Mouse (Mus musculus): ENCODE results near the gene Exoc7. TPM values are rescaled to one million over a fixed set of nuclear protein-coding genes. Genes with fewer than 3 reads are reported as not detected.

The Exoc7 gene
- total and polyA plus RNA-seq, 2 experiments from 2014 or later, result 95.3 to 128 TPM

DNA sequence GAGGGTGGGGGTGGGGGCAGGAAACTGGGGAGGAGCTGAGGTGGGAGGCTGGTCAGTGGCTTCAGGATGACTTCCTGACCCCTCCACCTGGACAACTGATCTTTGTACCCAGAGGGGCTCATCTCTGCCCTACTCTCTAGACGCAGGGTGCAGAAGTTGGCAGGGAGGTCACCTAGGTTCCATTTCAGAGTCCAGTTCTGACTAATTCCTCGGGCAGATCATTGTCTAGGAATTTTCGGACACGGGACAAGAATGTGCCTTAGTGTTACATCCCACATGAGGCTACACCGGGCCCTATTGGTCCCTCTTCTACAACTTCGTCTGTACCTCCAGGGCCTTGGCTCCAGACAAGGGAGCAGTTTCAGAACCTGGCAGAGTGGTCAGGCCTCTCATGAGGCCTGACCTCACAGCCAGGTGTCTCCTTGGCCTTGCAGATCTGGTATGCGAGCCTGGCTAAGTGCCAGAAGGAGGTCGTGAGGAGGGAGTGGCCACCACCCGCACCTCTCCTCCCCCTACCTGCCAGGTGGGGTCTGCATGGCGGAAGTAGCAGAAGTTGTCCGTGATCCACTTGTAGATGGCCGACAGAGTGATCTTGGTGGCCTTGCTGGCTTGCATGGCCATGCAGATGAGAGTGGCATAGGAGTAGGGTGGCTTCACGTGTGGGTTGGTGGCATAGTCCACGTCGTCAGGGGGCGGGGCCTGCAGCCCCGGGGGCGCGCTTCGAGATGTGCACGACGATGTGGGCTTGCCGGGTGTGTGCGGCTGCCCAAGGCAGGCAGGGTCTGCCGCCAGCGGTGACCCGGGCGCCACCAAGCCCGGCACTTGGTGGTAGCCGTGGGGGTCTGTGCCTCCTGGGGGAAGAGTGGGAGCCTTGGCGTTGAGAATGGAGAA is 26.7 kb upstream of the Exoc7 start:
- TF ChIP-seq CTCF (IDR thresholded peaks at IDR 0.05; ENCODE audit: low read depth), result no peak
- Histone ChIP-seq H3K27me3 (ENCODE audit: insufficient read depth, low read length) (no peaks in the 10 kb centered on the region), H3K9me3 (ENCODE audit: low read length) (no peaks in the 10 kb centered on the region), H3K9ac (replicated peaks; ENCODE audit: low read length) (0 out of 2 replicates have a peak overlapping the region, but pooled peaks have one; percentile 22), H3K4me1 (ENCODE audit: insufficient read depth, low read length) (peaks cover 32% of the 10 kb centered on the region), H3K4me3 (ENCODE audit: low read length) (peak overlapping the region; percentile 49), H3K36me3 (ENCODE audit: insufficient read depth, low read length) (no peaks in the 10 kb centered on the region), H3K4me2 (ENCODE audit: low read depth, low read length) (peak overlapping the region; percentile 99), H3K27ac (no peak overlapping the region; the same call in 1 of the 2 replicates)
- DNase-seq (ENCODE audit: low spot score), result no peak
- 24% methylated on average over 30 of the region's 31 CpGs for WGBS
- no peak for ATAC-seq

DNA sequence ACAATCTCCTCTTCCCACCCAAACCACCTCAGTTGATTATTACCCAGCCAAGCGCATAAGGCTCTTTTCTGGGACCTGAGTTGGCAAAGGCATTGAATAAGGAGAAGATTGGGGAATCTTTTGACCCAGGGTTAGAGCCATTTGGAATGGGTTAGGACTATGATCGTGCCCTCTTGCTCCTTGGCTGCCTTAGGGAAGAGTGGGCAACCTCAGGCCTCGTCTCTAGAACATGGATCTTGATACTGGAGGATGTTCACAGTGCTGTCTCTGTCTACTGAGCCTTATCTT is 25.9 kb upstream of the Exoc7 start:
- DNase-seq (ENCODE audit: low spot score) (no peak), ATAC-seq (no peak)
- WGBS, result 42% methylated on average over 3 of the region's 3 CpGs
- TF ChIP-seq CTCF (IDR thresholded peaks at IDR 0.05; ENCODE audit: low read depth), result no peak
- Histone ChIP-seq H3K4me1 (ENCODE audit: insufficient read depth, low read length) (peaks cover 32% of the 10 kb centered on the region), H3K27me3 (ENCODE audit: insufficient read depth, low read length) (no peaks in the 10 kb centered on the region), H3K4me3 (ENCODE audit: low read length) (no peak overlapping the region), H3K36me3 (ENCODE audit: insufficient read depth, low read length) (no peaks in the 10 kb centered on the region), H3K9ac (replicated peaks; ENCODE audit: low read length) (no peak overlapping the region), H3K27ac (no peak overlapping the region), H3K4me2 (ENCODE audit: low read depth, low read length) (peak overlapping the region; percentile 7; the same call in 1 of the 2 replicates), H3K9me3 (ENCODE audit: low read length) (no peaks in the 10 kb centered on the region)

- WGBS, result 16% methylated on average over 19 of the region's 19 CpGs
- Histone ChIP-seq H3K36me3 (ENCODE audit: insufficient read depth, low read length) (no peaks in the 10 kb centered on the region), H3K9ac (replicated peaks; ENCODE audit: low read length) (0 out of 2 replicates have a peak overlapping the region, but pooled peaks have one; percentile 13), H3K27me3 (ENCODE audit: insufficient read depth, low read length) (no peaks in the 10 kb centered on the region), H3K4me1 (ENCODE audit: insufficient read depth, low read length) (peaks cover 32% of the 10 kb centered on the region), H3K4me3 (ENCODE audit: low read length) (no peak overlapping the region), H3K4me2 (ENCODE audit: low read depth, low read length) (0 out of 2 replicates have a peak overlapping the region, but pooled peaks have one; percentile 10), H3K27ac (no peak overlapping the region), H3K9me3 (ENCODE audit: low read length) (no peaks in the 10 kb centered on the region)
- no peak for TF ChIP-seq CTCF (IDR thresholded peaks at IDR 0.05; ENCODE audit: low read depth)
- DNase-seq (ENCODE audit: low spot score) (peak; percentile 62), ATAC-seq (peak; percentile 46)
Measured at GRCm38 (mm10) chr11:116332232-116332982, 25.4 kb upstream of the Exoc7 start.

DNA sequence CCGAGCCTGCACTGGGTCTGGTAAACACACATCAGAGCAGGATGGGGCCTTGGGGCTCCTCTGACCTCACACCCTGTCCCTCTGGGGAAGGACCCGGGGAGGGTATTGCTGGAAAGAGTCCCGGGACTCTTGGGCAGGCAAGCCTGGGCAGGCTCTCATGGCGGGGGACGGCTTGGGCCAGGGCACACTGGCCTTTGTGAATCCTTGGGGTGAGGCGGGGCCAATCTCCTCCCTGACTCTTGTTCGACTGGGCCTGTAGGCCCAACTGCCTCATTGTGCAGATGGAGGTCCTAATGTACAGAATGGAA is 23.1 kb upstream of the Exoc7 start:
- H3K27ac ChIP-seq, result peak overlapping the region; percentile 79
- no peak for TF ChIP-seq CTCF (IDR thresholded peaks at IDR 0.05; ENCODE audit: low read depth)
- WGBS, result 32% methylated on average over 7 of the region's 7 CpGs
- H3K36me3 ChIP-seq (ENCODE audit: insufficient read depth, low read length), result no peaks in the 10 kb centered on the region
- ATAC-seq (no peak), DNase-seq (ENCODE audit: low spot score) (peak; percentile 28)
- no peaks in the 10 kb centered on the region for H3K9me3 ChIP-seq (ENCODE audit: low read length)
- H3K4me3 ChIP-seq (ENCODE audit: low read length), result no peak overlapping the region
- H3K9ac ChIP-seq (replicated peaks; ENCODE audit: low read length), result peak overlapping the region; percentile 28; the same call in 1 of the 2 replicates
- no peaks in the 10 kb centered on the region for H3K27me3 ChIP-seq (ENCODE audit: insufficient read depth, low read length)
- peaks cover 20% of the 10 kb centered on the region for H3K4me1 ChIP-seq (ENCODE audit: insufficient read depth, low read length)
- no peak overlapping the region for H3K4me2 ChIP-seq (ENCODE audit: low read depth, low read length)

DNA sequence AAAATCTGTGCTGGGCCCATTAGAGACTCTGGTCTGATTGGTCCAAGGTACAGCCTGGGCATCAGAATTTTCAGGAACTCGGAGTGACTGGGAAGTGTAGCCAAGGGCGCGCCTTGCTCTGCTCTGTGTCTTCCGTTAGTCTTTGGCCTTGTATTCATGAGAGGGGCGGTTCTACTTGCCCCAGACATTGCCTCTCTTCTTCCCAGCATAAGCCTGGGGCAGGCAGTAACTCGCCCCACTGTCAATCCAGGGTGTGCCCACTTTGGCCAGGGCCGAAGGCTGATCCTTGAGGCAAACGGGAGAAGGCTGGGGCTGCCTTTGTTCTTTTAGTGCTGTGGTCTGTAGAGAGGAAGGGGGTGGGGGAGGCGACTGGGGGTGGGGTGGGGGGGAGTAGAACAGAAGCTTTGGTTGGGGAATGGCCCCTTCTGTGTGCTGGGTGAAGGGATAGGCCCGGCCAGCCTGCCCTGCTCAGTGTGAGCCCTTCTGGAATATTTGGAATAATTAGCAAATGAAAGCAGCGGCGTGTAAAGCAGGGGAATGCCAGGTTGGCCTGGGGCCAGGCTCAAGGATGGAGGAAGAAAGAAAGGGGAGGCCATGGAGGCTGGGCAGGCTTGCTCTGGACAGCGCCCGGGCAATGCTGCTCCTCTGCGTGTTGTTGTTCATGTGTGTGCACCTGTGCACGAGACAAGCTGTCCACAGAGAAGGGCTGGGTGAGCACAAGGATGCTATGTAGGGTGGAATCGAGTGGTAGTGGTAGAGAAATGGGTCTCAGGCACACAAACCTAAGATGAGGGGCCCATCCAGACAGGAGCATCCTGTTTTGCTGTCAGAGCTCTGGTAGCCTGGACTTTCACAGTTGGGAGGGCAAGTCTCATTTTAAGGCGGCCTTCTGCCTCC is 22.5 kb upstream of the Exoc7 start:
- H3K9ac ChIP-seq (replicated peaks; ENCODE audit: low read length), result peak overlapping the region; percentile 28; the same call in 1 of the 2 replicates
- ATAC-seq (peak; percentile 64), DNase-seq (ENCODE audit: low spot score) (peak; percentile 81)
- H3K4me2 ChIP-seq (ENCODE audit: low read depth, low read length), result no peak overlapping the region
- H3K27me3 ChIP-seq (ENCODE audit: insufficient read depth, low read length), result no peaks in the 10 kb centered on the region
- 19% methylated on average over 18 of the region's 18 CpGs for WGBS
- peak overlapping the region; percentile 79 for H3K27ac ChIP-seq
- no peak for TF ChIP-seq CTCF (IDR thresholded peaks at IDR 0.05; ENCODE audit: low read depth)
- H3K4me3 ChIP-seq (ENCODE audit: low read length), result no peak overlapping the region
- H3K36me3 ChIP-seq (ENCODE audit: insufficient read depth, low read length), result no peaks in the 10 kb centered on the region
- H3K4me1 ChIP-seq (ENCODE audit: insufficient read depth, low read length), result peaks cover 14% of the 10 kb centered on the region
- H3K9me3 ChIP-seq (ENCODE audit: low read length), result no peaks in the 10 kb centered on the region

GRCm38 (mm10) chr11:116326963-116327603 is 20.1 kb upstream of the Exoc7 start:
- ATAC-seq (no peak), DNase-seq (ENCODE audit: low spot score) (no peak)
- no peak for TF ChIP-seq CTCF (IDR thresholded peaks at IDR 0.05; ENCODE audit: low read depth)
- Histone ChIP-seq H3K27me3 (ENCODE audit: insufficient read depth, low read length) (no peaks in the 10 kb centered on the region), H3K4me1 (ENCODE audit: insufficient read depth, low read length) (peaks cover 9% of the 10 kb centered on the region), H3K27ac (no peak overlapping the region), H3K4me2 (ENCODE audit: low read depth, low read length) (no peak overlapping the region), H3K9me3 (ENCODE audit: low read length) (no peaks in the 10 kb centered on the region), H3K36me3 (ENCODE audit: insufficient read depth, low read length) (no peaks in the 10 kb centered on the region), H3K4me3 (ENCODE audit: low read length) (no peak overlapping the region), H3K9ac (replicated peaks; ENCODE audit: low read length) (no peak overlapping the region)
- 78% methylated on average over 7 of the region's 7 CpGs for WGBS

Measured in hindbrain, postnatal 0 days (tissue).